ENCODE assay signal across 7 mouse cellular contexts in the genomic region with DNA sequence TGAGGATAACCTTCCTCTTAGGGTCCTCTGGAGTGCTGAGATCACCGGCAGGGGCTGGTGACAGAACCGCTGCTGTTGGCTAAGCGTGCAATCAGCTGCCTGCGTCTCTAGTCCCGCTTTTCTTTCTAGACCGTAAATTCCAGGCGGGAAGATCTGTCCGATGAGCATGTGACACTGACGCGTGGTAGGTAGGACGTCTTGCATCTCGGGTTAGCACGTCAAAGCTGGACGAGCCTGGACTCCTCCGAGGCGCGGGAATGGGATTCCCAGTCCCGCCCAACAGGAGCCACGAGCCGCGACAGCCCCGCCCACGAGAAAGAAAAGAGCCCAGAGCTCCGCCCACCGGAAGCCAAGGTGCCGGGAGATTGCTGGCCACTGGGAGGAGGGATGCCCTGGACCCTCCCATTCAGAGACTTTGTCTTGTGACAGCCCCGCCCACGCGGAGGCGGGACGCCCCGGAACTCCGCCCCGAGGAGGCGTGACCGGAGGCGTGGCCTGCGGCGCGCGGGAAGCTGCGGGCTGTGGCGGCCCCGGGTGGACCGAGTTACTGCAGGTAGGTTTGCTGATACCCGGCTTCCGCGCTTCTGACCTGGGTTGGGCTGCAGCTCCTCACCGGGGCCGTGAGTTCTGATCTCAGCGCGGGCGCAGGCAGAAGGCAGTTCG. TPM values are rescaled to one million over a fixed set of nuclear protein-coding genes. Genes with fewer than 3 reads are reported as not detected.
DNase-seq lines count a peak whose midpoint lies in the region; ATAC-seq lines count a peak whose summit lies in the region.

A gene (plus strand): TSS at position 479 of the 663 bp plus-strand sequence.

- 1% methylated on average over 54 of the region's 54 CpGs for whole genome bisulfite sequencing in embryonic facial prominence, embryonic 11.5 days
- under 1% methylated on average over 54 of the region's 54 CpGs for WGBS in limb, embryonic 10.5 days
- 0% methylated on average over 54 of the region's 54 CpGs for WGBS in midbrain, embryonic 13.5 days

- H3K4me2 ChIP-seq in embryonic facial prominence, embryonic 11.5 days (ENCODE audit: low read depth, low read length) = peak within 1 kb of the TSS; percentile 75
- peak within 1 kb of the TSS; percentile 94 for H3K4me2 ChIP-seq in midbrain, embryonic 13.5 days (replicated peaks)

- no peaks in the 10 kb centered on the region for H3K9me3 ChIP-seq in embryonic facial prominence, embryonic 11.5 days (replicated peaks; ENCODE audit: control insufficient read depth, low read length)
- H3K9me3 ChIP-seq in limb, embryonic 10.5 days (replicated peaks) = no peaks in the 10 kb centered on the region
- H3K9me3 ChIP-seq in midbrain, embryonic 13.5 days = no peaks in the 10 kb centered on the region

- ATAC-seq in embryonic facial prominence, embryonic 11.5 days (replicated peaks; ENCODE audit: insufficient number of reproducible peaks, low FRiP score, low TSS enrichment, low read depth) = peak; percentile 84
- peak; percentile 92 for ATAC-seq in granulocyte monocyte progenitor cell, adult 5-6 weeks (replicated peaks; ENCODE audit: poor library complexity, severe bottlenecking)
- peak; percentile 94 for ATAC-seq in midbrain, embryonic 13.5 days

- DNase-seq in adrenal gland, postnatal 14 days = peak; percentile 99
- peak; percentile 99 for DNase-seq in embryonic facial prominence, embryonic 11.5 days (ENCODE audit: low spot score)
- peak; percentile 97 for DNase-seq in kidney, adult 11 months
- peak; percentile 100 for DNase-seq in limb, embryonic 10.5 days (ENCODE audit: low spot score)
- peak; percentile 99 for DNase-seq in spleen, adult 12 weeks (ENCODE audit: low spot score)

- H3K4me3 ChIP-seq in embryonic facial prominence, embryonic 11.5 days (ENCODE audit: low read depth, low read length) = peak within 1 kb of the TSS; percentile 66
- peak within 1 kb of the TSS; percentile 84 for H3K4me3 ChIP-seq in limb, embryonic 10.5 days
- peak within 1 kb of the TSS; percentile 82 for H3K4me3 ChIP-seq in midbrain, embryonic 13.5 days (replicated peaks)

- H3K27ac ChIP-seq in embryonic facial prominence, embryonic 11.5 days (replicated peaks; ENCODE audit: low read depth, low read length) = no peak within 1 kb of the TSS
- peak within 1 kb of the TSS; percentile 89 for H3K27ac ChIP-seq in limb, embryonic 10.5 days
- peak within 1 kb of the TSS; percentile 21; the same call in 1 of the 2 replicates for H3K27ac ChIP-seq in midbrain, embryonic 13.5 days

- H3K4me1 ChIP-seq in embryonic facial prominence, embryonic 11.5 days (ENCODE audit: control insufficient read depth, insufficient read depth, low read length) = no peaks in the 10 kb centered on the region
- H3K4me1 ChIP-seq in limb, embryonic 10.5 days = peaks cover 31% of the 10 kb centered on the region
- H3K4me1 ChIP-seq in midbrain, embryonic 13.5 days (replicated peaks) = peaks cover 14% of the 10 kb centered on the region

- H3K36me3 ChIP-seq in embryonic facial prominence, embryonic 11.5 days (replicated peaks; ENCODE audit: control insufficient read depth, insufficient read depth, low read depth, low read length) = no peaks in the 10 kb centered on the region; the same call in 1 of the 2 replicates
- peaks cover 33% of the 10 kb centered on the region for H3K36me3 ChIP-seq in limb, embryonic 10.5 days
- H3K36me3 ChIP-seq in midbrain, embryonic 13.5 days = peaks cover 12% of the 10 kb centered on the region

- no peaks in the 10 kb centered on the region for H3K27me3 ChIP-seq in embryonic facial prominence, embryonic 11.5 days (ENCODE audit: control insufficient read depth, insufficient read depth, low read length)
- H3K27me3 ChIP-seq in limb, embryonic 10.5 days (ENCODE audit: low read depth, poor library complexity, severe bottlenecking) = no peaks in the 10 kb centered on the region
- H3K27me3 ChIP-seq in midbrain, embryonic 13.5 days = no peaks in the 10 kb centered on the region

- peak within 1 kb of the TSS; percentile 68 for H3K9ac ChIP-seq in embryonic facial prominence, embryonic 11.5 days (replicated peaks; ENCODE audit: low read length)
- H3K9ac ChIP-seq in midbrain, embryonic 13.5 days (replicated peaks) = peak within 1 kb of the TSS; percentile 71

RNA-seq across cellular contexts. Expression of the gene that starts here (rescaled TPM):
- total RNA-seq in adrenal gland, postnatal 14 days (2021) = 9.3 and 11.1 TPM in 2 replicates
- polyA plus RNA-seq in embryonic facial prominence, embryonic 11.5 days (2014; fragmentation: Nextera tagmentation; extraction: Ambion mirVana) = 130 and 138 TPM in 2 replicates
- total RNA-seq in granulocyte monocyte progenitor cell, adult 5-6 weeks (2014; fragmentation: Nextera tagmentation) = 50.8 and 68.0 TPM in 2 replicates
- 50.6 and 73.7 TPM in 2 replicates for total RNA-seq in granulocyte monocyte progenitor cell, adult 5-6 weeks (2017)
- 137 and 146 TPM in 2 replicates for polyA plus RNA-seq in limb, embryonic 10.5 days (2016; fragmentation: Nextera tagmentation; extraction: Ambion mirVana)
- polyA plus RNA-seq in midbrain, embryonic 13.5 days (2015; fragmentation: Nextera tagmentation; extraction: Ambion mirVana) = 32.3 and 34.3 TPM in 2 replicates
